Mouse (Mus musculus) central nervous system, embryonic 18 days (tissue): ENCODE data around the gene Defb23. TPM values are rescaled to one million over a fixed set of nuclear protein-coding genes. Genes with fewer than 3 reads are reported as not detected.

Experiments used
- polyA plus RNA-seq: library from polyadenylated mRNA; depleted of rRNA; stranded (reverse); fragments of >200 nt; gene quantifications from 2 replicates; pipeline ENCODE4 v1.2.3, GENCODE M21; 2012; rRNA removed

Gene Defb23
- not detected in 2 replicates for polyA plus RNA-seq

DNA sequence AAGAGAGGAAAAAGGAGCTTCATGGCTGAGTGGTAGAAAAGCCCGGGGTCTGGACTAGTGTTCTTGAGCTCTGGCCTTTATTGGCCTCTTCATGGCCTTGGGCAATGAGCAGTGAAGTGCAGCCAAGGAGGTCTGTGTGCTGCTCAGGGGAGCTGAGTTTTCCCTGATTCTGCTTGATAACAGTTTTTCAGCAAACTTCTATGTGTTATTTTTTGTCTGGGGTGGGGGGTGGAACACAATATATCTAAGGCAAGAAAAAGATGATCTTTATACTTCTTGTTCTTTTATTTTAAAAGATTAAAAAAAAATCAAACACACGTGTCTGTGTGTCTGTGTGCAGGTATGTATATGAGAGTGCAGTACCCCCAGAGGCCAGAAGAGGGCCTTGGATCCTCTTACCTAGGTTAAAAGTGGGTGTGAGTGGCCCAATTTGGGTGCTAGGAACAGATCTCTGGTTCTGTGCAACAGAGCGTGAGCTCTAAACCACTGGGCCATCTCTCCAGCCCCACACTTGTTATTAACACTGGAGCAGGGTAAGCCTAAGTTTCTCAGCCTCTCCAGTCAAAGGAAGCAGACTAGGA is at the start of gene Defb23:
Gene Defb23 (minus strand): TSS at position 51 of the 581 bp plus-strand sequence.

DNA sequence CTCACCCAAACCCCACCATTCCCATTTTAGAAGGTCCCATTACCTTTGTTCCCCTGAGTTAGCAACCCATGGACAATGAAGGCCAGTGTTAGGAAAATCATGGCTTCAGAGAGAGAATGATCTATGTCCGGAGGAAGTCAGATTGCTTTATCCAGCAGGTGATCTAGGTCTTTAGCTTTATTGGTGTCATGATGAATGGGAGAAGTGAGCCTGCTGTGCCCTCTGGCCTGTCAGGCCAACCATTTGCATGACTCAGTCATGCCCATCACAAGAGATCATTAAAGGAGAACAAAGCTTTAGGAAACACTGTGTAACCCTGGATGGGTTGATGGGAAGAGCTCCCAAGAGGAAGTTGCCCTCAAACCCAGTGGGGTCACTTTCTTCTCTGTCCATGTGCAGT is 47.2 kb upstream of the Defb23 start, which contains the start of gene Defb26:
Gene Defb26 (minus strand): TSS at position 101 of the 400 bp plus-strand sequence.

DNA sequence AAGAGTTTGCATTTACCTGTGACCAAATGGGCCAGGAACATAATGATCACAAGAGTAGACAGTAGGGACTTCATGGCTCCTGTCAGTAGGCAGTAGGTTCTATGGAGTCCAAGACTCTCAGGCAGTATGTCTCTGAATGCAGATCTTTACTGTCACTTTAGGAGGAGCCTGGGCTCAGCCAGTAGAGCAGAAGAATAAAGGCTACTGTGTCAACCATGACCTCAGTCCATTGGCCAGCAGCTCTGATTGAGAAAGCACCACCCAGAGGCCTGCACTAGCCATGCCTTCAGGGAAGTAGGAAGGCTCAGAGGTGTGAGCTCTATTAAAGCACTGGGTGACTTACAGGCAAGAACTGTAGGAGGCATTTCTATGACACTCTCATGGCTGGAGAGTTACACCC is 25.6 kb upstream of the Defb23 start, which contains the start of gene Defb22:
Gene Defb22 (minus strand): TSS at position 101 of the 400 bp plus-strand sequence.

DNA sequence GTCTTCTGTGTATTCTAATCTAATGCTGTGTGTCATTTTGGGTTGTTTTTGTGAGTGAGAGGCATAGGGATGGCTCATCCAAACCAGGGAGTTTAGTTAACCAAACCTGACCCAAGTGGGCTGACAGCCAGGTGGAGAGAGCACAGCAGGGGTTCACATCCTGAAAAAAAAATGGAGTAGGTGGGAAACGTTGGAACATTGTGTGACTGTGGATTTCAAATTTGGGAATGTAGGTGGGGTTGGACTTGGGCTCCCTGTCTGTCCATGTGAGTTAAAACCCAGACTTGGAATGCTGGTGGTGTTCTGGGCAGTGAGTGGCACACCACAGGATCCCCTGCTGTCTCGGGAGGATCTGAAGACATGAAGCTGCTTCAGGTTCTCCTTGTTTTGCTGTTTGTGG is 12.3 kb upstream of the Defb23 start, which contains the start of gene Defb20:
Gene Defb20 (plus strand): TSS at position 301 of the 400 bp plus-strand sequence.

DNA sequence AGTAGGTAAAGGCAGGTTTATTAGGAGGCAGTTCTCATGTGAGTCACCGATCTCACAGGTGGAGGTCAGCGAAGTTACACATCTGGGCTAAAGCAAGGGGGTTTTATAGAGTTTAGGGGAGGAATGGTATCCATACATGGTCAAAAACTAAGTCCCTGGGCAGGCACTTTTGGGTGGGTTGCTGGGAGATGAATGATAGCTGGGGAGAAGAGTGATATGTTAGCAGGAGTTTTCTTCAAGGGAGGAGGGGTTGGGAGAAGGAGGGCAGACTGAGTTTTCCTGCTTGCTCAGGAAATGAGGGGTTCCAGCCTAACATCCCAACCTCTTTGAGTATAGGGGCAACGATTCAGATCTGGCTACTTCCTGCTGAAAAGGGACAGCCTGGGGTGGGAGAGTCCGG is 49.1 kb downstream of the Defb23 start, which contains the start of gene 6820408C15Rik:
Gene 6820408C15Rik (plus strand): TSS at position 301 of the 400 bp plus-strand sequence.

DNA sequence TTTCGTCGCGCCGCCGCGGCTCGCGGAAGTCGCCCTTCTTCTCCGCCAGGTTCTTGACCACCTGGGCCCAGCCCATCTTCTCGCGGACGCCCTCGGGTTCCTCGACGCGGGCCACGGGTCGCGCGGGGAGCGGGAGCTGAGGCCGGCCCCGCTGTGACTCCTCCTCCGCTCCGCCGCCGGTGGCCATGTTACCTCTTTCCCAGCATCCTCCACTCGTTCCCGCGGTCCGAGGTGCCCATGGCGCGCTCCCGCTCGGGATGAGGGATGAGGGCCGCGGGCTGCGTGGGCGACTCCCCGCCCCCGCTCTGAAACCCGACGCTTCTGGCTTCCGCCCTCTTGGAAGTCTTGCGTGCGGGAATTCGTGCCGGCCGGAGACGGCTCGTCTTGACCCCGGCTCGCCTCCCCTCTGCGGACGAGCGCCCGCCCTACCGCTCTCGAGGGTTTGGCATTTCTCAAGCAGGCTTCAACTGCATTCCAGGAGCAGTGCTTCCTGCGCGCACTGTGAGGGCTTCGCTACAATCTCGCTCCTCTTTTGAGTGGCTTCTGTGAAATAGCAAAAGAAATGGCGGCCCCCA is 49.7 kb downstream of the Defb23 start, which contains the start of gene Zcchc3:
Gene Zcchc3 (minus strand): TSS at position 437 of the 575 bp plus-strand sequence.

Other genes with a start within 250 kb of the Defb23 start
- gene Csnk2a1, start 237.8 kb downstream of the Defb23 start, polyA plus RNA-seq, result 91.5 and 92.2 TPM in 2 replicates
- gene Tbc1d20, start 170.8 kb downstream of the Defb23 start, polyA plus RNA-seq, result 35.3 and 36.4 TPM in 2 replicates
- gene Rbck1, start 132.0 kb downstream of the Defb23 start, polyA plus RNA-seq, result 171 and 192 TPM in 2 replicates
- gene Trib3, start 120.6 kb downstream of the Defb23 start, polyA plus RNA-seq, result 1.0 and 1.1 TPM in 2 replicates
- gene Nrsn2, start 88.0 kb downstream of the Defb23 start, polyA plus RNA-seq, result 35.8 and 37.4 TPM in 2 replicates
- 57.6 and 65.4 TPM in 2 replicates for gene Sox12, start 66.6 kb downstream of the Defb23 start, polyA plus RNA-seq
- gene Zcchc3, start 49.6 kb downstream of the Defb23 start, polyA plus RNA-seq, result 11.4 and 11.5 TPM in 2 replicates
- 2.8 and 3.4 TPM in 2 replicates for gene 6820408C15Rik, start 49.0 kb downstream of the Defb23 start, polyA plus RNA-seq
- gene Defb20, start 12.4 kb upstream of the Defb23 start, polyA plus RNA-seq, result not detected in 2 replicates
- gene Defb22, start 25.5 kb upstream of the Defb23 start, polyA plus RNA-seq, result not detected in 2 replicates
- gene Defb26, start 47.1 kb upstream of the Defb23 start, polyA plus RNA-seq, result not detected in 2 replicates
- gene Defb28, start 53.6 kb upstream of the Defb23 start, polyA plus RNA-seq, result not detected in 2 replicates
- not detected in 2 replicates for gene Defb29, start 75.5 kb upstream of the Defb23 start, polyA plus RNA-seq
- gene Gm17416, start 104.7 kb upstream of the Defb23 start, polyA plus RNA-seq, result not detected in 2 replicates
- gene Defb21, start 108.1 kb upstream of the Defb23 start, polyA plus RNA-seq, result not detected in 2 replicates
- gene Defb19, start 115.7 kb upstream of the Defb23 start, polyA plus RNA-seq, result not detected in 2 replicates
- gene Defb45, start 134.8 kb upstream of the Defb23 start, polyA plus RNA-seq, result not detected in 2 replicates
- gene Defb36, start 139.7 kb upstream of the Defb23 start, polyA plus RNA-seq, result not detected in 2 replicates
- gene Defb25, start 158.4 kb upstream of the Defb23 start, polyA plus RNA-seq, result not detected in 2 replicates
- gene Rem1, start 162.3 kb upstream of the Defb23 start, polyA plus RNA-seq, result 0.43 and 0.80 TPM in 2 replicates
- 156 and 166 TPM in 2 replicates for gene H13, start 204.8 kb upstream of the Defb23 start, polyA plus RNA-seq
- 23.9 and 25.3 TPM in 2 replicates for gene Mcts2, start 222.4 kb upstream of the Defb23 start, polyA plus RNA-seq